Mouse (Mus musculus): ENCODE data around the gene Setd1b. TPM values are rescaled to one million over a fixed set of nuclear protein-coding genes. Genes with fewer than 3 reads are reported as not detected.
A peak's percentile ranks its signal among the peaks of the same experiment; 100 is the strongest.

Gene Setd1b
- polyA plus RNA-seq, 1 experiment: 18.5 TPM

GRCm38 (mm10) chr5:123137044-123137909, 4.7 kb upstream of the Setd1b start:
- TF ChIP-seq CTCF (IDR thresholded peaks at IDR 0.05; ENCODE audit: extremely low read depth, insufficient read length, insufficient replicate concordance, low read depth, low read length) (peak; percentile 8; the same call in 1 of the 2 replicates), POLR2A (IDR thresholded peaks at IDR 0.05; ENCODE audit: low read depth, low read length) (0 out of 2 replicates have a peak, but pooled peaks have one; percentile 53)
- under 1% methylated on average over 20 of the region's 20 CpGs for WGBS
- Histone ChIP-seq H3K4me3 (ENCODE audit: low read depth, low read length) (peak overlapping the region; percentile 62), H3K27ac (ENCODE audit: insufficient read depth, low read depth, low read length) (peak overlapping the region; percentile 98), H3K36me3 (ENCODE audit: control insufficient read depth, insufficient read depth, low read length) (peaks cover 9% of the 10 kb centered on the region), H3K4me1 (ENCODE audit: control insufficient read depth, insufficient read depth, insufficient read length, low read length) (peaks cover 23% of the 10 kb centered on the region), H3K27me3 (ENCODE audit: control insufficient read depth, insufficient read depth, low read length) (no peaks in the 10 kb centered on the region)

GRCm38 (mm10) chr5:123137910-123138229, 4.1 kb upstream of the Setd1b start:
- Histone ChIP-seq H3K36me3 (ENCODE audit: control insufficient read depth, insufficient read depth, low read length) (peaks cover 9% of the 10 kb centered on the region), H3K27me3 (ENCODE audit: control insufficient read depth, insufficient read depth, low read length) (no peaks in the 10 kb centered on the region), H3K4me1 (ENCODE audit: control insufficient read depth, insufficient read depth, insufficient read length, low read length) (peaks cover 21% of the 10 kb centered on the region), H3K4me3 (ENCODE audit: low read depth, low read length) (peak overlapping the region; percentile 62), H3K27ac (ENCODE audit: insufficient read depth, low read depth, low read length) (peak overlapping the region; percentile 98)
- TF ChIP-seq POLR2A (IDR thresholded peaks at IDR 0.05; ENCODE audit: low read depth, low read length): no peak
- TF ChIP-seq CTCF (IDR thresholded peaks at IDR 0.05; ENCODE audit: extremely low read depth, insufficient read length, insufficient replicate concordance, low read depth, low read length): no peak
- WGBS: 0% methylated on average over 6 of the region's 6 CpGs

- H3K4me1 ChIP-seq (ENCODE audit: control insufficient read depth, insufficient read depth, insufficient read length, low read length): peaks cover 17% of the 10 kb centered on the region
- H3K36me3 ChIP-seq (ENCODE audit: control insufficient read depth, insufficient read depth, low read length): peaks cover 9% of the 10 kb centered on the region
- no peaks in the 10 kb centered on the region for H3K27me3 ChIP-seq (ENCODE audit: control insufficient read depth, insufficient read depth, low read length)
- peak; percentile 39 for TF ChIP-seq POLR2A (IDR thresholded peaks at IDR 0.05; ENCODE audit: low read depth, low read length)
- no peak for TF ChIP-seq CTCF (IDR thresholded peaks at IDR 0.05; ENCODE audit: extremely low read depth, insufficient read length, insufficient replicate concordance, low read depth, low read length)
- peak overlapping the region; percentile 98 for H3K27ac ChIP-seq (ENCODE audit: insufficient read depth, low read depth, low read length)
- H3K4me3 ChIP-seq (ENCODE audit: low read depth, low read length): peak overlapping the region; percentile 62
- 1% methylated on average over 38 of the region's 40 CpGs for WGBS
Observed at GRCm38 (mm10) chr5:123138230-123138911, 3.6 kb upstream of the Setd1b start.

GRCm38 (mm10) chr5:123138953-123139721, 2.9 kb upstream of the Setd1b start:
- WGBS: under 1% methylated on average over 39 of the region's 39 CpGs

GRCm38 (mm10) chr5:123139722-123140627, 2.0 kb upstream of the Setd1b start:
- no peak for TF ChIP-seq CTCF (IDR thresholded peaks at IDR 0.05; ENCODE audit: extremely low read depth, insufficient read length, insufficient replicate concordance, low read depth, low read length)
- TF ChIP-seq POLR2A (IDR thresholded peaks at IDR 0.05; ENCODE audit: low read depth, low read length): no peak; the same call in 1 of the 2 replicates
- Histone ChIP-seq H3K36me3 (ENCODE audit: control insufficient read depth, insufficient read depth, low read length) (peaks cover 4% of the 10 kb centered on the region; the same call in 1 of the 2 replicates), H3K27ac (ENCODE audit: insufficient read depth, low read depth, low read length) (peak overlapping the region; percentile 98), H3K27me3 (ENCODE audit: control insufficient read depth, insufficient read depth, low read length) (no peaks in the 10 kb centered on the region), H3K4me1 (ENCODE audit: control insufficient read depth, insufficient read depth, insufficient read length, low read length) (peaks cover 10% of the 10 kb centered on the region), H3K4me3 (ENCODE audit: low read depth, low read length) (peak overlapping the region; percentile 62)
- WGBS: 2% methylated on average over 28 of the region's 28 CpGs

More at GRCm38 (mm10) chr5:123138953-123139721, 2.9 kb upstream of the Setd1b start:
- no peaks in the 10 kb centered on the region for H3K27me3 ChIP-seq (ENCODE audit: control insufficient read depth, insufficient read depth, low read length)
- H3K27ac ChIP-seq (ENCODE audit: insufficient read depth, low read depth, low read length): peak overlapping the region; percentile 98
- TF ChIP-seq POLR2A (IDR thresholded peaks at IDR 0.05; ENCODE audit: low read depth, low read length): peak; percentile 82; the same call in 1 of the 2 replicates
- TF ChIP-seq CTCF (IDR thresholded peaks at IDR 0.05; ENCODE audit: extremely low read depth, insufficient read length, insufficient replicate concordance, low read depth, low read length): peak; percentile 1; the same call in 1 of the 2 replicates
- peaks cover 4% of the 10 kb centered on the region for H3K36me3 ChIP-seq (ENCODE audit: control insufficient read depth, insufficient read depth, low read length)
- peak overlapping the region; percentile 62 for H3K4me3 ChIP-seq (ENCODE audit: low read depth, low read length)
- H3K4me1 ChIP-seq (ENCODE audit: control insufficient read depth, insufficient read depth, insufficient read length, low read length): peaks cover 14% of the 10 kb centered on the region
